ENCODE assay signal across 9 mouse cellular contexts in genomic region chr2:172042125-172042524, GRCm38 (mm10). TPM values are rescaled to one million over a fixed set of nuclear protein-coding genes. Genes with fewer than 3 reads are reported as not detected.
A peak's percentile ranks its signal among the peaks of the same experiment; 100 is the strongest.
DNase-seq lines count a peak whose midpoint lies in the region; ATAC-seq and TF ChIP-seq lines count a peak whose summit lies in the region.
"Had no signal": no experiment of that assay in that cellular context is flagged by ENCODE, and none has a peak within 500 bp of the region (broad histone marks: within the 10 kb centered on the region; RNA-seq: fewer than 3 reads in every experiment).

No protein-coding gene starts in this region.

- H3K4me2 ChIP-seq in forebrain, embryonic 13.5 days: peak overlapping the region; percentile 87

- H3K27ac ChIP-seq in thymus, adult 2 months (ENCODE audit: control insufficient read depth, insufficient read depth, low read length): no peak overlapping the region
- H3K27ac ChIP-seq in forebrain, embryonic 13.5 days: no peak overlapping the region

- no peaks in the 10 kb centered on the region for H3K9me3 ChIP-seq in forebrain, embryonic 13.5 days (replicated peaks)

- peak overlapping the region; percentile 56 for H3K9ac ChIP-seq in forebrain, embryonic 13.5 days

- 3% methylated on average over 34 of the region's 34 CpGs for WGBS in thymus, adult 2 months
- WGBS in forebrain, embryonic 13.5 days: under 1% methylated on average over 34 of the region's 34 CpGs

- TF ChIP-seq POLR2A in thymus, adult 2 months (IDR thresholded peaks at IDR 0.05; ENCODE audit: control insufficient read depth, extremely low read depth, insufficient read depth, low read length, poor library complexity): no peak

- intact Hi-C loops in heart, postnatal 36 days (cut with DNase I): no loop called here

- ATAC-seq in forebrain, embryonic 13.5 days: peak; percentile 77
- ATAC-seq in erythroblast, adult 5-6 weeks (replicated peaks; ENCODE audit: low FRiP score, poor library complexity, severe bottlenecking): no peak

- H3K4me3 ChIP-seq in thymus, adult 2 months (ENCODE audit: control insufficient read depth, insufficient read depth, low read length): no peak overlapping the region
- H3K4me3 ChIP-seq in forebrain, embryonic 13.5 days: peak overlapping the region; percentile 46
- H3K4me3 ChIP-seq: megakaryocyte, embryonic 14.5 days had no signal

- H3K4me1 ChIP-seq in thymus, adult 2 months (replicated peaks; ENCODE audit: control insufficient read depth, insufficient read depth, low read length): no peaks in the 10 kb centered on the region
- H3K4me1 ChIP-seq in forebrain, embryonic 13.5 days: peaks cover 37% of the 10 kb centered on the region
- H3K4me1 ChIP-seq: megakaryocyte, embryonic 14.5 days had no signal

- peak; percentile 6 for DNase-seq in thymus, postnatal 14 days
- DNase-seq in thymus, adult 2 months: no peak
- peak; percentile 49 to 67 for DNase-seq in heart, postnatal 36 days
- peak; percentile 28 to 54 for DNase-seq in layer of hippocampus, adult 18-20 months (ENCODE audit: low spot score in 2 of 2)
- peak; percentile 10 to 24 for DNase-seq in lung, adult 18-20 months
- DNase-seq in ovary, adult 18-20 months (ENCODE audit: low spot score): peak; percentile 68

- no peak for TF ChIP-seq CTCF in thymus, adult 2 months (IDR thresholded peaks at IDR 0.05; ENCODE audit: borderline replicate concordance, control insufficient read depth, extremely low read depth, insufficient read depth, low read length, poor library complexity)

- no peaks in the 10 kb centered on the region for H3K36me3 ChIP-seq in thymus, adult 2 months (ENCODE audit: control insufficient read depth, insufficient read depth, low read length)
- no peaks in the 10 kb centered on the region for H3K36me3 ChIP-seq in forebrain, embryonic 13.5 days (ENCODE audit: poor library complexity, severe bottlenecking)

- H3K27me3 ChIP-seq in thymus, adult 2 months (ENCODE audit: control insufficient read depth, insufficient read depth, low read length): no peaks in the 10 kb centered on the region
- H3K27me3 ChIP-seq in forebrain, embryonic 13.5 days: peaks cover 58% of the 10 kb centered on the region

RNA-seq across cellular contexts. Expression of gene Cbln4, which starts 1.1 kb away (rescaled TPM):
- not detected in 2 replicates for polyA plus RNA-seq in thymus, adult 2 months (2012; rRNA removed)
- polyA plus RNA-seq in forebrain, embryonic 13.5 days (2015; fragmentation: Nextera tagmentation; extraction: Ambion mirVana): 3.7 and 5.7 TPM in 2 replicates
- not detected for total RNA-seq in heart, postnatal 36 days (2021)
- total RNA-seq in layer of hippocampus, adult 18-20 months (2021): 1 to 10 TPM; 6.0 to 6.4 TPM
- not detected in 2 replicates for total RNA-seq in erythroblast, adult 5-6 weeks (2015; ENCODE audit: low replicate concordance)
- total RNA-seq in erythroblast, adult 5-6 weeks (2017; ENCODE audit: low replicate concordance): not detected in 2 replicates

Comparison
In these comparisons a context has a peak if more than half of its experiments do, and no peak if none do; other contexts are left out.
1. RNA of gene Cbln4, which starts 1.1 kb away (total RNA-seq): 6.0 to 6.4 TPM in layer of hippocampus, adult 18-20 months; not detected in heart, postnatal 36 days and not detected in erythroblast, adult 5-6 weeks; every median in the first group is over 4 times any median in the second.